Comparison of ENCODE assay signal across 8 mouse cellular contexts in genomic region chr7:45783511-45784091, GRCm38 (mm10). TPM values are rescaled to one million over a fixed set of nuclear protein-coding genes. Genes with fewer than 3 reads are reported as not detected.
DNase-seq lines count a peak whose midpoint lies in the region; ATAC-seq and TF ChIP-seq lines count a peak whose summit lies in the region.

Lmtk3 (plus strand) TSS chr7:45783738.

- H3K27ac ChIP-seq in lung, embryonic 16.5 days (ENCODE audit: low read length): 0 out of 2 replicates have a peak within 1 kb of the TSS, but pooled peaks have one; percentile 18

- peak; percentile 67 for ATAC-seq in lung, embryonic 16.5 days (ENCODE audit: low read depth)

- peak; percentile 72 for DNase-seq in adrenal gland, adult 2 months
- peak; percentile 54 for DNase-seq in embryo, embryonic 11.5 days (ENCODE audit: low read depth, low spot score)
- DNase-seq in heart, postnatal 14 days: peak; percentile 34 to 41
- DNase-seq in layer of hippocampus, postnatal 14 days (ENCODE audit: low spot score in 2 of 2): peak; percentile 80
- peak; percentile 80 for DNase-seq in retina, postnatal 1 day
- DNase-seq in adipocyte (ENCODE audit: low spot score): no peak

- intact Hi-C loops in heart, postnatal 14 days (cut with DNase I): no loop called here

- H3K9ac ChIP-seq in lung, embryonic 16.5 days (ENCODE audit: low read length): peak within 1 kb of the TSS; percentile 73

- no peak for TF ChIP-seq CTCF in E14TG2a.4 (conservative IDR thresholded peaks at IDR 0.05; ENCODE audit: low read length)

- H3K9me3 ChIP-seq in E14TG2a.4 (ENCODE audit: low read length): no peaks in the 10 kb centered on the region
- H3K9me3 ChIP-seq in lung, embryonic 16.5 days (ENCODE audit: control insufficient read depth, low read length): no peaks in the 10 kb centered on the region

- WGBS in lung, embryonic 16.5 days: under 1% methylated on average over 38 of the region's 38 CpGs

- peak within 1 kb of the TSS; percentile 82 for H3K4me3 ChIP-seq in E14TG2a.4 (replicated peaks; ENCODE audit: low read length)
- H3K4me3 ChIP-seq in lung, embryonic 16.5 days (ENCODE audit: low read length): peak within 1 kb of the TSS; percentile 62

- H3K36me3 ChIP-seq in E14TG2a.4 (ENCODE audit: insufficient read depth, low read length): peaks cover 7% of the 10 kb centered on the region; the same call in 1 of the 2 replicates
- no peaks in the 10 kb centered on the region for H3K36me3 ChIP-seq in lung, embryonic 16.5 days (ENCODE audit: control insufficient read depth, insufficient read depth, low read length)

- H3K4me2 ChIP-seq in lung, embryonic 16.5 days (ENCODE audit: low read depth, low read length): peak within 1 kb of the TSS; percentile 95

- H3K4me1 ChIP-seq in E14TG2a.4 (replicated peaks; ENCODE audit: low read depth, low read length): peaks cover 51% of the 10 kb centered on the region
- peaks cover 20% of the 10 kb centered on the region for H3K4me1 ChIP-seq in lung, embryonic 16.5 days (replicated peaks; ENCODE audit: control insufficient read depth, insufficient read depth, low read length)

- H3K27me3 ChIP-seq in E14TG2a.4 (ENCODE audit: insufficient read depth, low read length): peaks cover 15% of the 10 kb centered on the region
- H3K27me3 ChIP-seq in lung, embryonic 16.5 days (ENCODE audit: control insufficient read depth, insufficient read depth, low read depth, low read length): peaks cover 5% of the 10 kb centered on the region

RNA-seq across cellular contexts. Expression of gene Lmtk3, which starts in this region (rescaled TPM):
- total RNA-seq in adrenal gland, adult 2 months (2021): 1 to 10 TPM; 6.2 to 8.6 TPM
- polyA plus RNA-seq in adrenal gland, adult 2 months (2012; rRNA removed): 38.0 and 61.3 TPM in 2 replicates
- under 1 TPM in 1 of 2 experiments, not detected in 1; 0.12 TPM for total RNA-seq in heart, postnatal 14 days (2021)
- total RNA-seq in layer of hippocampus, postnatal 14 days (2021): 100 to 1,000 TPM; 290 to 306 TPM
- 0.72 and 1.0 TPM in 2 replicates for polyA plus RNA-seq in lung, embryonic 16.5 days (2015; fragmentation: Nextera tagmentation; extraction: Ambion mirVana)

Comparison
In these comparisons a context has a peak if more than half of its experiments do, and no peak if none do; other contexts are left out.
1. RNA of gene Lmtk3 (total RNA-seq): 290 to 306 TPM in layer of hippocampus, postnatal 14 days; 6.2 to 8.6 TPM in adrenal gland, adult 2 months and 0.12 TPM in heart, postnatal 14 days; every median in the first group is over 10 times any median in the second.
2. RNA of gene Lmtk3 (polyA plus RNA-seq): 38.0 to 61.3 TPM in adrenal gland, adult 2 months; 0.72 to 1.0 TPM in lung, embryonic 16.5 days; every median in the first group is over 10 times any median in the second.
3. Peak in DNase-seq in heart, postnatal 14 days; RNA of the gene not detected or under 1 TPM.